Mouse (Mus musculus) fat pad, adult 2 months (tissue): ENCODE results near the gene Actg1.
"Not testable (repeated sequence)": the region's sequence is repeated elsewhere in the genome, so short reads cannot be mapped to it uniquely, and the experiment has no call there.

Experiments used
- DNase-seq: peaks from one replicate; pipeline ENCODE4 v3.0.0-alpha.2; 2011; ENCODE audit warnings: low read depth, low spot score; ENCODE audit errors: extremely low read depth

Actg1 gene

GRCm38 (mm10) chr11:120346383-120347034 is 1.8 kb downstream of the Actg1 start:
- not testable (repeated sequence) for DNase-seq

- no peak for DNase-seq
Observed at GRCm38 (mm10) chr11:120345067-120345681, 3.2 kb downstream of the Actg1 start.

- DNase-seq = no peak
Observed at GRCm38 (mm10) chr11:120344310-120344920, 3.9 kb downstream of the Actg1 start.

DNA sequence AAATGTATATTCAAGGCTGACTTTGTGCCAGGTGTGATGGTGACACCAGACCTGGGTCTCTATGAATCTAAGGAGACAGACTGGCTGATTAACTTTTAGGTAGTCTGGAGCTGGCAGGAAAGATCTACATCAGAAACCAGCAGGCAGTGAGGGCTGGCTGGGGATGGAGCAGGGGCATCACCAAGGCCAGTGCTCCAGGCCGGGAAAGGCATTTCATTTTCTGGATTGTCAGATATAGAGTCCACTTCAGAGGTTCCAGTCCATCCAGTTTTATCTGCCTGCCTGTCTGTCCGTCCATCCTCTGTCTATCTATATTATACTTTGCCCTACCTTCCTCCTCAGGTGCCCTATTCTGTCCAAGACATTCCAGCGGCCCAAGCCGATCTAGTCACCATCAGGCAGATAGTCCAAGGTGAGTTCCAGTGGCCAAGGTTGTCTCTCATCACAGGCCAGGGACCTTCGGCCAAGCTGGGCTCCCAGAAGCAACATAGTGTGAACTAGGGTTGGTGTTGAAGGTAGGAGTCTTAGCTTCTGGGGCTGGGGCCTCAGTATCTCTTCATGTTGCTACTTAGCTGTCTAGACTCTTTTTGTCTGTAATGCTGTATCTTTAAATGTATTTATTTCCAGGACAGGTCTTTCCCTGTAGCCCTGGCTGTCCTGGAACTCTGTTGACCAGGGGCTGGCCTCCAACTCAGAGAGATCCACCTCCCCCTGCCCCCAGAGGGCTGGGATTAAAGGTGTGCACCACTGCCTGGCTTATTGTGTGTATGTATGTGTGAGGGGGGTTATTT is 4.6 kb downstream of the Actg1 start:
- DNase-seq = no peak

- no peak for DNase-seq
Observed at GRCm38 (mm10) chr11:120342656-120343160, 5.6 kb downstream of the Actg1 start.

DNA sequence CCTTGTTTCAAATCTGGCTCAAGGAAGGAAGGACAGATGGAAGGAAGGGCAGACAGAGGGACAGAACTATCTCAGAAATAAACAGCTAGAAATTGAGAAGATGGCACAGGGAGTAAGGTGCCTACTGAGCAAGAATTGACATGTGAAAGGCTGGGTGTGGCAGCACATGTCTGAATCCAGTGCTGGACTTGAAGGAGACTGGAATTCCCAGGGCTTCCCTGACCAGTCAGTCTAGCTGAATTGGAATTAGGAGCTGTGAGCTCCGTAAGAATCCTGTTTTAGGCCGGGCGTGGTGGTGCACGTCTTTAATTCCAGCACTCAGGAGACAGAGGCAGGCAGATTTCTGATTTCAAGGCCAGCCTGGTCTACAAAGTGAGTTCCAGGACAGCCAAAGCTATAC is 6.7 kb downstream of the Actg1 start:
- no peak for DNase-seq

GRCm38 (mm10) chr11:120339978-120340513 is 8.3 kb downstream of the Actg1 start:
- no peak for DNase-seq

GRCm38 (mm10) chr11:120338786-120339185 is 9.6 kb downstream of the Actg1 start:
- DNase-seq = no peak

DNA sequence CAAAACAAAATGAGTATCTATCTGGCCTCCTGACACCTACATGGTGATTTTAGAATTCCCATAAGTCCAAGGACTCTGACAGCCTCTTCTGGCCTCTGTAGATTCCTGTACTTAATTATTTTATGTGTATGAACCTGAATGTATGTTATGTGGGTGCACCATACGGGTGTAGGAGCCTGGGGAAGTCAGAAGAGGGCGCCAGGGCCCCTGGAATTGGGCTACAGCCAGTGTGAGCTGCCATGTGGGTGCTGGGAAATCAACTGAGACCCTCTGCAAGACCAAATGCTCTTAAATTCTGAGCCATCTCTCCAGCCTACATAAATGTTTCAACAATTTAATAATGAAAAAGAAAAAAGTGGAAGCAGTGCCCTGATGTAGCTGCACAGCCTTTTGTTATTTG is 10.9 kb downstream of the Actg1 start:
- DNase-seq = no peak

DNA sequence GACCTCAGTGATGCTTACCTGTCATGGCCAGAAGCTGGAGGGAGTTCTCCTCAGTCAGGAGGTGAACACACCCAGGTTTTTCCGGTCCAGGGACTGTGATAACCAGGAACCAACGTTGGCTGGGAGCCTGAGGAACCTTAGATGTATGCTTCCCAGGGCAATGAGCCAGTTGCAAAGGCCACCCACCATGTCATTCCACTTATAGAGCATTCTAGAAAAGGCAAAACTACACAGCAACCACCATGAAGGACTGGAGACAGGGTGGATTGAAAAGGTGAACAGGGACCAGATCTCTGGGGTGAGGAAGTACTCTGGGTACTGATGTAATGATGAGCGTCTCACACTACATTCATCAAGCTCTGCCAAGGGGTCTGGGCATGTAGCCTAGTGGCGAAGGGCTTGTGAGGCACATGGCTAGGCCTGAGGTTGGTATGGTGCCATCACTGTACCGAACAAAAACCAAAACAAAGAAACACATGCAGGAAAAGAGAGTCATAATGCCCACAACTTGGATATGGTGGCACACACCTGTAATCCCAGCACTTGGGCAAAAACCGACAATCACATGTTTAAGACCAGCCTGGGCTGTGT is 12.8 kb downstream of the Actg1 start:
- DNase-seq = no peak

DNA sequence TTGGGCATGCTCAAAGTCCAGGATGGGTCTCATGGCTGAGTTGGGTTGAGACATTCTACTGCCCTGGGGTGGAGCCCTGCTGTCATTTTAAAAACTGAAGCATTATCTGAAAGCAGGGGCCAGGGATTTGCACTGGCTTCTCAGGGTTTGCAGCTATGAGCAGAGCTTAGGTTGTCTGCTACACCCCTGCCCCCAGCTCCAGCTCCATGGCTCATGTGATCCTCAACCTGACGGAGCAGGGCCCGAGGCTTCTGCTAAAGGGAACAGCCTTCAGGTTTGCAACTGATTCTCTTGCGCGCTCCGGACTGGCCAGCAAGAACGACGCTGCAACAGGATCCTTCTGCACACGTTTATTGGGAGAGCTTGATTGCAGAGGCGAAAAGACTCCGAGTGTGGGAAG is 28.2 kb downstream of the Actg1 start:
- DNase-seq = no peak

GRCm38 (mm10) chr11:120319310-120319709 is 29.0 kb downstream of the Actg1 start:
- no peak for DNase-seq

DNA sequence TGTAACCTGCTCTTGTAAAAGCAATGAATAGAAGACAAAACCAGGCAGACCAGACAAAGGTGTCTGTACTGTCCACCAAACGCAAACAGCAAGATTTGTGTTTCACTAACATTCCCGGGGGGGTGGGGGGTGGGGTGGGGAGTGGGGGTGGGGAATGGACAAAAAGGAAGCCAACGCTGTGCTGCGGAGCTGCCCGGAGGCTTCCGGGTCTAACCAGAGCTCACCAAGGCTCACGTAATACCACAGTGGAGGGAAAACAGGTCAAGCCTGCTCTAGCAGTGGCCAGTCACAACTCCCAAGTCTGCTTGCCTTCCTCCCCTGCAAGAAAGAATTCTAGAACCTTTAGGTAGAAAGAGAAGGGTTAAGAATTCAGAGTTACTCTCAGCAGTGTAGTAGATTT is 30.9 kb downstream of the Actg1 start:
- DNase-seq = no peak

DNA sequence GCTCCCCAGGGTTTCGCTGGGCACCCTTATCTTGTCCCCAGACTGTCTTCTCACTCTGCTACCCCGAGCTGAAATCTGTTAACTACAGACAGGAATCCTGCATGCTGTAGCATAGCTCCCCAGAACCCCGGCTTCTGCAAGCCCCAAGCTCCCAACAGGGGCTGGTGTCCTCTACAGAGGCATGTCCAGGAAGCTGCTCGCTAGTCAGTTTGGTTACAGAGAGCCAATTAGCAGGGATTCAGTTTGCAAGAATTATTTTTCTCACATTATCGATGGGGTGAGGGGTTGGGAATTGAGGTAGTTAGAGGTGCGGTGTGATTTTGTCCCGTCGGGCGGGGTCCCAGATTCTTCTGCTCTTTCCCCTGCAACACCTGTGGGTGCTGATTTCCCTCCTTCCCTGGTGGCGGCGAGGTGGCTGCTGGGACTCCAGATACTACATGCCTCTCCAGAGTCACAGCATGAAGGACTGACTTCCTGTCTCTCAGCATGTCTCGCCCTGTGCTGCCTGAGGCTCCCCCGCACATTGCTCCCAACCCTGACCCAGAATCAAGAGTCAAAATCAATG is 31.6 kb downstream of the Actg1 start:
- no peak for DNase-seq

- no peak for DNase-seq
Observed at GRCm38 (mm10) chr11:120315832-120316689, 32.3 kb downstream of the Actg1 start.

GRCm38 (mm10) chr11:120315416-120315761 is 33.0 kb downstream of the Actg1 start:
- DNase-seq = no peak

- DNase-seq = no peak
Observed at GRCm38 (mm10) chr11:120314721-120315415, 33.5 kb downstream of the Actg1 start.

DNA sequence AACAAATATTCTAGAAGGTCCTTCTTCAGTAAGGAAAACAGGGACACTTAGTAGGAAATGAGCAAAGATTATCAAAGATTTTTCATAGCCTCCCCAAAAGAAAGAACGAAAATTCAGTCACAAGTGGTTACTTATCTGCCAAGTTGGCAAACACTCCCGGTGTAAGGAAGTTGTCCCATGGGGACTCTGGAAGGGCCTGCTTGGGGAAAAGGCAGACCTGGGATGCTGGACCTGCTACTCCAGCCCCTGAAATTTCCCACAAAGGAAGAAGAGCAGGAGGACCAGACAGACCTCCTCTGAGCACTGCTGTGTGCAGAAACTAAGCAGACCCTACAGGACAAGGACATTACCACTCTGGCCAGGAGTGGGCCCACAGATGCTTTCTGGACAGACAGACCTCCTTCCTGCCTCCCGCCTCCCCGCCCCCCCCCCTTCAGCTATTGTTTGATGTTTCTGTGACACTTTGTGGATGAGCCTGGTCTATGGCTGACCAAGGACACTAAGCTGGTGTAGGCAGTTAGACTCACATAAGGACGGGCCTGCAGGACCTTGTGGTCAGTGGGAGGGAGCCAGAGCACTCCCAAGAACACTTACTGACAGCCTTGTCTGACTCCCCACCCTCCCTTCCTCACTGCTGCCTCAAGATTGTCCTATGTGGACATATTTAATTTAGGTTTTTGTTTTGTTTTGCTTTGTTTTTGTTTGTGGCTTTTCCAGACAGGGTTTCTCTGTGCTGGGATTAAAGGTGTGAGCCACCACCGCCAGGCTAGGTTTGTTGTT is 34.2 kb downstream of the Actg1 start:
- DNase-seq = no peak
